Mouse (Mus musculus): ENCODE measurements around the gene Tlcd2. TPM values are rescaled to one million over a fixed set of nuclear protein-coding genes. Genes with fewer than 3 reads are reported as not detected.

The Tlcd2 gene
- polyA plus RNA-seq (2014; fragmentation: Nextera tagmentation; extraction: Ambion mirVana), result 14.4 and 16.1 TPM in 2 replicates

DNA sequence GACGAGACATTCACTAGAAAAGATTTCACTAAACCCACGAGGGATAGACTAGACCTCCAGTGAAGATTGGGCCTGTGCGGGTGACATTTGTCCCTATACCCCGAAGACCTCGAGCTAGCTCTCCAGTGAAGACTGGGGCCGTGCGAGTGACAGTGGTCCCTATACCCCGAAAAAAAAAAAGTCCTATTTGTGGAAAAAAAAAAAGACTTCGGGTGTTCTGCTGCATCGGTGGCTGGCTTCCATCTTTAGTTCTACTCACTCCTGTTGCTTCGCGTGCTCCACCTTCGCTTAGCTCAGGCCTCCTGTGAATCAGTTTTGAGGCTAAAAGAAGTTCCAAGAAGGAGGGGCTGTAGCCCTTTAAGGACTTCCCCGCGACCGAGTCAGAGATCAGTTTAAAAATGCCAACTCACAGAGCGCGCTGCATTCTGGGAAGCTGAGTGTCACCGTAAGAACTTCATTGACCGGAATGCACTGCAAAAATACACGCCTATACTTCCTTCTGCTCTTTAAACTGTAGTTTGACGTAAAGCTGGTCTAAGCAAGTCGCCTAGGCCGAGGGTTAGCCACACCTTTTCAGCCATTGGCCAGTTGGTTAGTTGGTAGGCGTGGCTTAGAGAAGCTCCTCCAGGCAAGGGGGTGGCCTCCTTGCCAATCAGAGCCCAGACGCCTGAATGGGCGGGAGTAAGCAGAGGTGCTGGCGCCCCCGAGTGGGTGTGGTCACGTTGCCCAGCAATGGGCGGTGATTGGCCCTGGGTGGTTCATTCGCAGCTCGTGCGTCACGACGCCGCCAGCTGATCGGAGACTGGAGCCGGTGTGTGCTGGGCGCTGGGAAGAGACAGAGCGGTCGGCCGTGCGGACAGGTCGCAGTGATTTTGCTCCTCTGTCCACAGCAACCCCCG lies at the start of gene Tlcd2:
Gene Tlcd2, plus strand, starts transcription at position 872 of the 899 bp plus-strand sequence.
- no peaks in the 10 kb centered on the region for H3K27me3 ChIP-seq (ENCODE audit: control insufficient read depth, insufficient read depth, low read length)
- H3K27ac ChIP-seq (ENCODE audit: low read depth, low read length), result peak within 1 kb of the TSS; percentile 97
- H3K4me3 ChIP-seq (ENCODE audit: low read depth, low read length), result peak within 1 kb of the TSS; percentile 92
- H3K4me1 ChIP-seq (ENCODE audit: control insufficient read depth, insufficient read depth, low read length), result peaks cover 18% of the 10 kb centered on the region
- under 1% methylated on average over 46 of the region's 46 CpGs for WGBS (ENCODE audit: insufficient replicate concordance)
- H3K36me3 ChIP-seq (ENCODE audit: control insufficient read depth, insufficient read depth, low read length), result peaks cover 8% of the 10 kb centered on the region
- H3K9ac ChIP-seq (ENCODE audit: low read depth, low read length), result peak within 1 kb of the TSS; percentile 88
- ATAC-seq (replicated peaks; ENCODE audit: insufficient number of reproducible peaks, low FRiP score, low TSS enrichment), result peak; percentile 91
- H3K9me3 ChIP-seq (replicated peaks; ENCODE audit: control insufficient read depth, low read length), result no peaks in the 10 kb centered on the region
- peak within 1 kb of the TSS; percentile 81 for H3K4me2 ChIP-seq

DNA sequence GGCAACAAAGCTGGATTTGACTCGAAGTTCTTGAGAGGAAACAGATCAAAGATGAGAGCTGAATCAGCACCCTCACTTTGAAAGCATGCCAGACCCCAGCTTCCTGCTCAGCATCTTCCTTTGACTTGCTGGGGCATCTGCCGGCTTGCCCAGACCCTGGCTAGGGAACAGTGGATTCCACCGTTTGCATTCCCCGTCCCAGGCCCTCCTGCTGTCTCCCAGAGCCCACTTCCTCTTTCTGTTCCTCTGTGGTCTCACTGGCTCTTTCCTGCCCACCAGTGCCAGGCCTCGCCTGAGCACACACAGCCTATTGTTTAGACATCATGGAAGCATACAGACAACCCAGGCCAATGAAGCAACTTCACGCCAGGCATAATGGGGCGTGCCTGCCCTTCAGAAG lies 46.4 kb upstream of the Tlcd2 start:
- ATAC-seq (replicated peaks; ENCODE audit: insufficient number of reproducible peaks, low FRiP score, low TSS enrichment), result no peak
- Histone ChIP-seq H3K4me1 (ENCODE audit: control insufficient read depth, insufficient read depth, low read length) (0 out of 2 replicates have a peak, but pooled peaks cover 3% of the 10 kb centered on the region), H3K9me3 (replicated peaks; ENCODE audit: control insufficient read depth, low read length) (no peaks in the 10 kb centered on the region), H3K9ac (ENCODE audit: low read depth, low read length) (no peak overlapping the region), H3K36me3 (ENCODE audit: control insufficient read depth, insufficient read depth, low read length) (no peaks in the 10 kb centered on the region), H3K27me3 (ENCODE audit: control insufficient read depth, insufficient read depth, low read length) (no peaks in the 10 kb centered on the region), H3K4me2 (no peak overlapping the region), H3K4me3 (ENCODE audit: low read depth, low read length) (no peak overlapping the region), H3K27ac (ENCODE audit: low read depth, low read length) (no peak overlapping the region)
- 54% methylated on average over 7 of the region's 7 CpGs for WGBS (ENCODE audit: insufficient replicate concordance)

DNA sequence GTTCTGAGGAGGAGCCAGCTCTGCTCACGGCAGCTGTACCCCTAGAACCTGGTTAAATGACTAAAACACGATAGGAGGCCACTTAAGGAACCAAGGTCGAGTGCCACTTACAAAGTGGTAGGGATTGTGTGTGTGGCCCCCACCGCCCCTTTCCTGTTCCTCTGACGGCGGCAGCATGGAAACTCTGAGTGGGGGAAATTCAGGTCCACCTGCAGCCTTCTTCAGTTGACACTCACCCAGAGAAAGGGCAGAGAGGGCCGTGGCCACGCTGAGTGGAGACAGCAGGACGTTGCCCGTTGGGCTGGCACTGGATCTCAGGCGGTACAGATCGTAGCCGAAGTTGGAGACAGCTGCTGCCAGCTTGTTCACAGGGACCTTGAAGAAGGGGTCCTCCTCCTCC lies 45.5 kb upstream of the Tlcd2 start:
- Histone ChIP-seq H3K36me3 (ENCODE audit: control insufficient read depth, insufficient read depth, low read length) (no peaks in the 10 kb centered on the region), H3K27me3 (ENCODE audit: control insufficient read depth, insufficient read depth, low read length) (no peaks in the 10 kb centered on the region), H3K9me3 (replicated peaks; ENCODE audit: control insufficient read depth, low read length) (no peaks in the 10 kb centered on the region), H3K9ac (ENCODE audit: low read depth, low read length) (no peak overlapping the region), H3K4me3 (ENCODE audit: low read depth, low read length) (no peak overlapping the region), H3K4me1 (ENCODE audit: control insufficient read depth, insufficient read depth, low read length) (0 out of 2 replicates have a peak, but pooled peaks cover 3% of the 10 kb centered on the region), H3K27ac (ENCODE audit: low read depth, low read length) (no peak overlapping the region), H3K4me2 (no peak overlapping the region)
- ATAC-seq (replicated peaks; ENCODE audit: insufficient number of reproducible peaks, low FRiP score, low TSS enrichment), result no peak
- WGBS (ENCODE audit: insufficient replicate concordance), result 77% methylated on average over 13 of the region's 13 CpGs

DNA sequence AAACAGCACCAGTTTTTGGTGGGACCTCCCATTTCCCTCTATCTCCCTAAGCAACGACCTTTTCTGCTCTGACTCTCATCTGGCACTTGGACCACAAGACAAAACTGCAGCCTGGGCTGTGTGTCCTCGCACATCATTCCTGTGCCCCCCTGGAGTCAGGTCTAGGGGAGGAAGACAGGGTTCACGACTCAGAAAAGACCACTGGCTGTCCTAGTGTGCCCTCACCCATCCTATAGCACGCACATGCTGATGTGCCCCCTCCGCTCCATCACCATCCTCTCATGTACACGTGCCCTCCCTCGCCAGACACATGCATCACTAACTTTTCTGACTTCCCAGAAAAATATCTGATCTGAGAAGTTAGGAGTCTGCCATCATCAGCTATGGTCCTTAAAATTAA lies 41.5 kb upstream of the Tlcd2 start:
- H3K9ac ChIP-seq (ENCODE audit: low read depth, low read length), result no peak overlapping the region
- no peak overlapping the region for H3K27ac ChIP-seq (ENCODE audit: low read depth, low read length)
- no peak overlapping the region for H3K4me3 ChIP-seq (ENCODE audit: low read depth, low read length)
- H3K4me2 ChIP-seq, result no peak overlapping the region
- 78% methylated on average over 7 of the region's 7 CpGs for WGBS (ENCODE audit: insufficient replicate concordance)
- peaks cover 10% of the 10 kb centered on the region; the same call in 1 of the 2 replicates for H3K4me1 ChIP-seq (ENCODE audit: control insufficient read depth, insufficient read depth, low read length)
- no peak for ATAC-seq (replicated peaks; ENCODE audit: insufficient number of reproducible peaks, low FRiP score, low TSS enrichment)
- no peaks in the 10 kb centered on the region for H3K27me3 ChIP-seq (ENCODE audit: control insufficient read depth, insufficient read depth, low read length)
- H3K36me3 ChIP-seq (ENCODE audit: control insufficient read depth, insufficient read depth, low read length), result no peaks in the 10 kb centered on the region
- no peaks in the 10 kb centered on the region for H3K9me3 ChIP-seq (replicated peaks; ENCODE audit: control insufficient read depth, low read length)

DNA sequence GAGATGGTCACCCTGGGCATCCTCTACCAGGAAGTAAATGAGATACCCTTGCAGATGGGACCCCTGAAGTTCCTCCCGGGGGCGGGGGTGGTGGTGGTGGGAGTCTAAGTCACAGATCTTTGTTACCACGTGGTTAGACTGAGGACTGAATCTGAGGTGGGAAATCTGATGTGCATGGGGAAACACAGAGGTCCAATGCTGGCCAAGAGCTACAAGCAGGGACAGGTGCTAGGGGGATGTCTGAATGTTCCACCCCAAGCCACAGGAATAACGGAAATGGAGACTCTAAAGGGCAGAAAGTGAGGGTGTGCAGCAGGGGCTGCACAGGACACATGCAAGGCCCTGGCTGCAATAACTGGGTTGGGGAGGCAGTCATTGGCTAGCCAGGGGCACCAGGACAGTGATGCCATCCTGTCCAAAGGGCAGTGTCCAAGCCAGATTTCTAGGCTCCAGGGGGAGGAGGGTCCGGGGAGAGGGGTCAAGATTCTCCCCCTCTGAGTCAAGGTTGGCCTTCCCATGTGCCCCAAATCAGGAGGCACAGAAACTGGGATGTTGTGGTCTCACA lies 40.6 kb upstream of the Tlcd2 start:
- WGBS (ENCODE audit: insufficient replicate concordance), result 67% methylated on average over 5 of the region's 5 CpGs
- Histone ChIP-seq H3K9me3 (replicated peaks; ENCODE audit: control insufficient read depth, low read length) (no peaks in the 10 kb centered on the region), H3K4me2 (peak overlapping the region; percentile 42; the same call in 1 of the 2 replicates), H3K36me3 (ENCODE audit: control insufficient read depth, insufficient read depth, low read length) (no peaks in the 10 kb centered on the region), H3K4me1 (ENCODE audit: control insufficient read depth, insufficient read depth, low read length) (peaks cover 9% of the 10 kb centered on the region; the same call in 1 of the 2 replicates), H3K9ac (ENCODE audit: low read depth, low read length) (peak overlapping the region; percentile 1; the same call in 1 of the 2 replicates), H3K27ac (ENCODE audit: low read depth, low read length) (no peak overlapping the region), H3K27me3 (ENCODE audit: control insufficient read depth, insufficient read depth, low read length) (no peaks in the 10 kb centered on the region), H3K4me3 (ENCODE audit: low read depth, low read length) (no peak overlapping the region)
- no peak for ATAC-seq (replicated peaks; ENCODE audit: insufficient number of reproducible peaks, low FRiP score, low TSS enrichment)

DNA sequence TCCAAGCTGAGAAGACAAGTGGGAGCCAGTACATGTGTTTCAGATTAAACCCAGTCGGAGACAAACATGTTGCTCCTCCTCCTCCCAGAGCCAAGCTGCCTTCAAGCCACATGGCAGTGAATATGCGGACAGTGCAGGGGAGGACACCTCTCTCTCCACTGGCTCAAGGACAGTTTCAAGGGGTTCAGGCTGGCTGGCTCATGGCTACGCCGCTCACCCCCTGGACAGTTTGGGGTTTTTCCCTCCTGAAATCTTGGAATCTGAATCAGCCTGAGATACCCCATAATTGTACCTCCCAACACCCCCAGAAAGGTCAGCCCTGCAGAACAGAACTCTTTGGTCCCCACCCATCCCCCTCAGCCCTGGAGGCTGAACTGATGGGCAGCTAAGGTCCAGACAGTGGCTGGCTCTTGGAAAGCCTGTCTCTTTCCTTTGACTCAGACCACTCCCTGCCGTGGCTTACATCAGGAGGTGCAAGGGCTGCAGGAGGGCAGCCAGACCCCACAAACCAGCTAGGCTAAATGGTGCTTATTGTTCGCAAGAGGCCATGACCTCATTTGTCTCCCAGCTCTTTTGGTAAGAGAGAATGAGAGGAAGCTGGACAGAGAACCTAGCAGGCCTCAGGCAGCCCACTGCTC lies 40.0 kb upstream of the Tlcd2 start:
- Histone ChIP-seq H3K36me3 (ENCODE audit: control insufficient read depth, insufficient read depth, low read length) (no peaks in the 10 kb centered on the region), H3K9me3 (replicated peaks; ENCODE audit: control insufficient read depth, low read length) (no peaks in the 10 kb centered on the region), H3K27ac (ENCODE audit: low read depth, low read length) (peak overlapping the region; percentile 41; the same call in 1 of the 2 replicates), H3K4me2 (peak overlapping the region; percentile 42), H3K4me1 (ENCODE audit: control insufficient read depth, insufficient read depth, low read length) (peaks cover 7% of the 10 kb centered on the region; the same call in 1 of the 2 replicates), H3K27me3 (ENCODE audit: control insufficient read depth, insufficient read depth, low read length) (no peaks in the 10 kb centered on the region), H3K4me3 (ENCODE audit: low read depth, low read length) (peak overlapping the region; percentile 16), H3K9ac (ENCODE audit: low read depth, low read length) (peak overlapping the region; percentile 1)
- 51% methylated on average over 6 of the region's 6 CpGs for WGBS (ENCODE audit: insufficient replicate concordance)
- no peak; the same call in 1 of the 2 replicates for ATAC-seq (replicated peaks; ENCODE audit: insufficient number of reproducible peaks, low FRiP score, low TSS enrichment)

DNA sequence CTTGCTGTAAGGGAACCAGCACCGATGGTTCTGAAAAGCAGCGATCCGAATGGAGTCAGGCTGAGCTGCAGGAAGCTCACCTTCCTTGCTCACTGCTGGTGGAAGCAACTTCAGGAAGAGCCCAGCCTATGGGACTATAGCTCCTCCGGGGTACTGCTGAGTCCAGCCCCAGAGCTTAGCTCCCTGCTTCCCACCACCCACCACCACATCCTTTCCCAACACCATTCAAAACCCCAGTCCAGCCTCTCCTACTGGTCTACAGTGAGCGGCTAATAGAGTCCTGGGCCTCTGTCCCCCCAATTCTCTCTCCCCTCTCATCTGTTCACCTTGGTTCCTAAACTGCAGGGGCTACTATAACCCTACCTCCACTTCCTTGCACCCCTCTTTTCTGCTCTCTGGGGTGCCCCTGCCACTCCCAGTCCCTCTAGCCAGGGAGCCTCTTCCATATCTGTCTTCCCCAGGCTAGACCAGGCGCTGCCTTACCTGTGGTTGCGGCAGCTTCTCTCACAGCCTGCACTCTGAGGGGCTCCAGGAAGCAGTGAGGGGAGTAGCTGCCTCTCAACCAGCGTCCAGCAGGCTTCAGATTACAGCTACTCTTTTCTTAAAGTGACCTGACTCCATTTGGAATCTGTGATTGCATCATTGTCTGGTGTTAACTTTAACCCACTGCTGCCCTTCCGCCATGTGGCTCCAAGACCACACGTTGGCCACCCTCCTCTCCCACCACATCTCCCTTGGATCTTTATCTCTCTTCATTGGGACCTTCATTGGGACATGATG lies 39.3 kb upstream of the Tlcd2 start, which contains the start of gene Serpinf1:
Gene Serpinf1, minus strand, starts transcription at position 689 of the 780 bp plus-strand sequence.
- H3K27me3 ChIP-seq (ENCODE audit: control insufficient read depth, insufficient read depth, low read length), result no peaks in the 10 kb centered on the region
- no peaks in the 10 kb centered on the region for H3K36me3 ChIP-seq (ENCODE audit: control insufficient read depth, insufficient read depth, low read length)
- H3K4me3 ChIP-seq (ENCODE audit: low read depth, low read length), result peak within 1 kb of the TSS; percentile 16
- WGBS (ENCODE audit: insufficient replicate concordance), result 33% methylated on average over 10 of the region's 10 CpGs
- H3K4me1 ChIP-seq (ENCODE audit: control insufficient read depth, insufficient read depth, low read length), result peaks cover 7% of the 10 kb centered on the region; the same call in 1 of the 2 replicates
- no peaks in the 10 kb centered on the region for H3K9me3 ChIP-seq (replicated peaks; ENCODE audit: control insufficient read depth, low read length)
- H3K27ac ChIP-seq (ENCODE audit: low read depth, low read length), result peak within 1 kb of the TSS; percentile 41; the same call in 1 of the 2 replicates
- ATAC-seq (replicated peaks; ENCODE audit: insufficient number of reproducible peaks, low FRiP score, low TSS enrichment), result no peak
- peak within 1 kb of the TSS; percentile 1; the same call in 1 of the 2 replicates for H3K9ac ChIP-seq (ENCODE audit: low read depth, low read length)
- peak within 1 kb of the TSS; percentile 42 for H3K4me2 ChIP-seq

DNA sequence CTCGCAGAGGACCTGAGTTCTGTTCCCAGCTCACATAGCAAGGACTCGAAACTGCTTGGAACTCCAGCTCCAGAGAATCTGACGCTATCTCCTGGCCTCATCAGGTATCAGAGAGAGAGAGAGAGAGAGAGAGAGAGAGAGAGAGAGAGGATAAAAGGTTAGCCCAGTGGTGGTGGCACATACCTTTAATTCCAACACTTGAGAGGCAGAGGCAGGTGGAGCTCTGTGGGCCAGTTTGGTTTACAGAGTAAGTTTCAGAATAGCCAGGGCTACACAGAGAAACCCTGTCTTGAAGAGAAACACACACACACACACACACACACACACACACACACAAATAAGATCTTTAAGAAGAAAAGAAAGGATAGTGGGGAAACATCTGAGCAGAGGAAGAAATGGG lies 38.4 kb upstream of the Tlcd2 start:
- Histone ChIP-seq H3K9me3 (replicated peaks; ENCODE audit: control insufficient read depth, low read length) (no peaks in the 10 kb centered on the region), H3K4me2 (no peak overlapping the region), H3K36me3 (ENCODE audit: control insufficient read depth, insufficient read depth, low read length) (no peaks in the 10 kb centered on the region), H3K4me3 (ENCODE audit: low read depth, low read length) (no peak overlapping the region), H3K9ac (ENCODE audit: low read depth, low read length) (no peak overlapping the region), H3K27me3 (ENCODE audit: control insufficient read depth, insufficient read depth, low read length) (no peaks in the 10 kb centered on the region), H3K4me1 (ENCODE audit: control insufficient read depth, insufficient read depth, low read length) (peaks cover 7% of the 10 kb centered on the region; the same call in 1 of the 2 replicates), H3K27ac (ENCODE audit: low read depth, low read length) (no peak overlapping the region)
- no peak for ATAC-seq (replicated peaks; ENCODE audit: insufficient number of reproducible peaks, low FRiP score, low TSS enrichment)
- 87% methylated on average over 3 of the region's 3 CpGs for WGBS (ENCODE audit: insufficient replicate concordance)
